Mouse (Mus musculus) limb, embryonic 10.5 days (tissue): Measurements from ENCODE around the gene P2ry14. TPM values are rescaled to one million over a fixed set of nuclear protein-coding genes. Genes with fewer than 3 reads are reported as not detected.
"Not testable (repeated sequence)": the region's sequence is repeated elsewhere in the genome, so short reads cannot be mapped to it uniquely, and the experiment has no call there.

Experiments used
- DNase-seq: peaks from one replicate; pipeline ENCODE4 v3.0.0-alpha.2; 2017; ENCODE audit warnings: low spot score
- H3K27ac ChIP-seq: fragments of 300-500 bp; sonication (generic); 2 replicates; pipeline ENCODE4 v1.5.1; 2016; ENCODE audit warnings: mild to moderate bottlenecking
- H3K27me3 ChIP-seq: fragments of 300-500 bp; sonication (generic); 2 replicates; pipeline ENCODE4 v1.6.1; 2016; ENCODE audit warnings: low read depth, mild to moderate bottlenecking; ENCODE audit not compliant: poor library complexity, severe bottlenecking
- H3K36me3 ChIP-seq: fragments of 300-500 bp; sonication (generic); 2 replicates; pipeline ENCODE4 v1.6.1; 2016; ENCODE audit warnings: mild to moderate bottlenecking, moderate library complexity
- H3K4me1 ChIP-seq: fragments of 300-500 bp; sonication (generic); 2 replicates; pipeline ENCODE4 v1.6.1; 2016
- H3K4me3 ChIP-seq: fragments of 300-500 bp; sonication (generic); 2 replicates; pipeline ENCODE4 v1.5.1; 2016; ENCODE audit warnings: mild to moderate bottlenecking, moderate library complexity
- H3K9me3 ChIP-seq: fragments of 300-500 bp; sonication (generic); replicated peaks from 2 replicates; pipeline ENCODE4 v1.6.1; 2016; ENCODE audit warnings: mild to moderate bottlenecking
- WGBS: fragments of 180-500 bp; shearing (Covaris S2); methylation state at CpG from one replicate; pipeline ENCODE4 v1.1.7; 2016; 5-methylcytosine and 5-hydroxymethylcytosine counted together
- polyA plus RNA-seq: library from polyadenylated mRNA; unstranded; fragments of >200 nt; fragmentation: Nextera tagmentation; extraction: Ambion mirVana; gene quantifications from 2 replicates; pipeline ENCODE4 v1.2.1, GENCODE M21; 2016

Gene P2ry14
- polyA plus RNA-seq, 1 experiment from 2014 or later = 0.70 TPM

- H3K27me3 ChIP-seq = no peaks in the 10 kb centered on the region
- no peaks in the 10 kb centered on the region for H3K9me3 ChIP-seq
- peaks cover 16% of the 10 kb centered on the region for H3K4me1 ChIP-seq
- no peaks in the 10 kb centered on the region for H3K36me3 ChIP-seq
- WGBS = 58% methylated on average over 7 of the region's 7 CpGs
- no peak overlapping the region for H3K4me3 ChIP-seq
- no peak for DNase-seq
- H3K27ac ChIP-seq = no peak overlapping the region
Measured at GRCm38 (mm10) chr3:59121067-59121730, 32.2 kb downstream of the P2ry14 start.

- DNase-seq = no peak
- Histone ChIP-seq H3K27me3 (no peaks in the 10 kb centered on the region), H3K27ac (no peak overlapping the region), H3K36me3 (no peaks in the 10 kb centered on the region), H3K9me3 (no peaks in the 10 kb centered on the region), H3K4me1 (no peaks in the 10 kb centered on the region), H3K4me3 (no peak overlapping the region)
- WGBS = 82% methylated on average over 8 of the region's 8 CpGs
Measured at GRCm38 (mm10) chr3:59113973-59114517, 39.4 kb downstream of the P2ry14 start.

GRCm38 (mm10) chr3:59113291-59113690 is 40.1 kb downstream of the P2ry14 start:
- not testable (repeated sequence) for H3K36me3 ChIP-seq, H3K27ac ChIP-seq, H3K4me1 ChIP-seq, H3K27me3 ChIP-seq, H3K4me3 ChIP-seq, DNase-seq, H3K9me3 ChIP-seq
- 94% methylated on average over 4 of the region's 4 CpGs for WGBS

GRCm38 (mm10) chr3:59111944-59112343 is 41.5 kb downstream of the P2ry14 start:
- no peaks in the 10 kb centered on the region for H3K9me3 ChIP-seq
- no peak overlapping the region for H3K27ac ChIP-seq
- H3K36me3 ChIP-seq = no peaks in the 10 kb centered on the region
- H3K4me1 ChIP-seq = no peaks in the 10 kb centered on the region
- H3K4me3 ChIP-seq = no peak overlapping the region
- 86% methylated on average over 3 of the region's 3 CpGs for WGBS
- no peaks in the 10 kb centered on the region for H3K27me3 ChIP-seq
- no peak for DNase-seq

- H3K4me1 ChIP-seq, DNase-seq, H3K4me3 ChIP-seq, H3K9me3 ChIP-seq, H3K27me3 ChIP-seq, H3K36me3 ChIP-seq, H3K27ac ChIP-seq: not testable (repeated sequence)
- WGBS = 87% methylated on average over 3 of the region's 3 CpGs
Measured at GRCm38 (mm10) chr3:59109834-59110233, 43.6 kb downstream of the P2ry14 start.

- Histone ChIP-seq H3K36me3 (no peaks in the 10 kb centered on the region), H3K4me1 (no peaks in the 10 kb centered on the region), H3K4me3 (no peak overlapping the region), H3K27me3 (no peaks in the 10 kb centered on the region), H3K9me3 (no peaks in the 10 kb centered on the region), H3K27ac (no peak overlapping the region)
- no peak for DNase-seq
- WGBS = 95% methylated on average over 4 of the region's 4 CpGs
Measured at GRCm38 (mm10) chr3:59107439-59107838, 46.0 kb downstream of the P2ry14 start.

- H3K4me3 ChIP-seq = no peak overlapping the region
- WGBS = 79% methylated on average over 4 of the region's 4 CpGs
Measured at GRCm38 (mm10) chr3:59104462-59104861, 49.0 kb downstream of the P2ry14 start.

GRCm38 (mm10) chr3:59102146-59102545 is 51.3 kb downstream of the P2ry14 start:
- no peaks in the 10 kb centered on the region for H3K36me3 ChIP-seq
- no peak overlapping the region for H3K27ac ChIP-seq
- no peak for DNase-seq
- WGBS = 95% methylated on average over 2 of the region's 2 CpGs
- no peak overlapping the region for H3K4me3 ChIP-seq
- H3K27me3 ChIP-seq = no peaks in the 10 kb centered on the region
- H3K4me1 ChIP-seq = no peaks in the 10 kb centered on the region
- no peaks in the 10 kb centered on the region for H3K9me3 ChIP-seq

More at GRCm38 (mm10) chr3:59104462-59104861, 49.0 kb downstream of the P2ry14 start:
- Histone ChIP-seq H3K9me3 (no peaks in the 10 kb centered on the region), H3K27me3 (no peaks in the 10 kb centered on the region), H3K36me3 (no peaks in the 10 kb centered on the region), H3K4me1 (no peaks in the 10 kb centered on the region), H3K27ac (no peak overlapping the region)
- DNase-seq = no peak

GRCm38 (mm10) chr3:59101218-59101986 is 52.0 kb downstream of the P2ry14 start, which contains the start of gene Gpr171:
Gene Gpr171 (minus strand): TSS chr3:59101821.
- Histone ChIP-seq H3K27me3 (no peaks in the 10 kb centered on the region), H3K4me3 (no peak within 1 kb of the TSS), H3K9me3 (no peaks in the 10 kb centered on the region), H3K36me3 (no peaks in the 10 kb centered on the region), H3K4me1 (no peaks in the 10 kb centered on the region), H3K27ac (no peak within 1 kb of the TSS)
- DNase-seq = no peak
- 77% methylated on average over 6 of the region's 6 CpGs for WGBS

GRCm38 (mm10) chr3:59098540-59098939 is 54.9 kb downstream of the P2ry14 start:
- no peaks in the 10 kb centered on the region for H3K4me1 ChIP-seq
- H3K36me3 ChIP-seq = no peaks in the 10 kb centered on the region
- no peak overlapping the region for H3K4me3 ChIP-seq
- no peak overlapping the region for H3K27ac ChIP-seq
- H3K27me3 ChIP-seq = no peaks in the 10 kb centered on the region
- DNase-seq = no peak
- WGBS = 88% methylated on average over 10 of the region's 10 CpGs
- H3K9me3 ChIP-seq = no peaks in the 10 kb centered on the region

GRCm38 (mm10) chr3:59097421-59097820 is 56.0 kb downstream of the P2ry14 start:
- no peak for DNase-seq
- Histone ChIP-seq H3K27ac (no peak overlapping the region), H3K36me3 (no peaks in the 10 kb centered on the region), H3K9me3 (no peaks in the 10 kb centered on the region), H3K4me1 (no peaks in the 10 kb centered on the region), H3K4me3 (no peak overlapping the region), H3K27me3 (no peaks in the 10 kb centered on the region)
- WGBS = 66% methylated on average over 6 of the region's 6 CpGs

- DNase-seq = no peak
- H3K4me3 ChIP-seq = no peak overlapping the region
- H3K36me3 ChIP-seq = no peaks in the 10 kb centered on the region
- 79% methylated on average over 11 of the region's 11 CpGs for WGBS
- H3K27me3 ChIP-seq = no peaks in the 10 kb centered on the region
- H3K9me3 ChIP-seq = no peaks in the 10 kb centered on the region
- no peaks in the 10 kb centered on the region for H3K4me1 ChIP-seq
- H3K27ac ChIP-seq = no peak overlapping the region
Measured at GRCm38 (mm10) chr3:59092702-59093101, 60.7 kb downstream of the P2ry14 start.

- no peaks in the 10 kb centered on the region for H3K36me3 ChIP-seq
- DNase-seq = peak; percentile 40
- no peaks in the 10 kb centered on the region for H3K9me3 ChIP-seq
- H3K27ac ChIP-seq = peak overlapping the region; percentile 20; the same call in 1 of the 2 replicates
- 13% methylated on average over 7 of the region's 7 CpGs for WGBS
- H3K4me1 ChIP-seq = peaks cover 15% of the 10 kb centered on the region
- H3K27me3 ChIP-seq = no peaks in the 10 kb centered on the region
- peak overlapping the region; percentile 14; the same call in 1 of the 2 replicates for H3K4me3 ChIP-seq
Measured at GRCm38 (mm10) chr3:59080919-59081318, 72.5 kb downstream of the P2ry14 start.
